Mouse (Mus musculus) forebrain, embryonic 13.5 days (tissue): ENCODE measurements around the gene Golph3l. TPM values are rescaled to one million over a fixed set of nuclear protein-coding genes. Genes with fewer than 3 reads are reported as not detected.
"Not testable (repeated sequence)": the region's sequence is repeated elsewhere in the genome, so short reads cannot be mapped to it uniquely, and the experiment has no call there.

ENCODE experiments used
- ATAC-seq: fragments of 200-750 bp; cut with Nextera tagmentation; 2 replicates; pipeline ENCODE4 v1.8.0; 2017
- H3K27ac ChIP-seq: fragments of 300-500 bp; sonication (generic); 2 replicates; pipeline ENCODE4 v1.5.1; 2015; ENCODE audit warnings: inconsistent platforms, mild to moderate bottlenecking, moderate library complexity
- H3K27me3 ChIP-seq: fragments of 300-500 bp; sonication (generic); 2 replicates; pipeline ENCODE4 v1.6.1; 2015; ENCODE audit warnings: mild to moderate bottlenecking, inconsistent platforms
- H3K36me3 ChIP-seq: fragments of 300-500 bp; sonication (generic); 2 replicates; pipeline ENCODE4 v1.6.1; 2015; ENCODE audit warnings: mild to moderate bottlenecking, inconsistent platforms; ENCODE audit not compliant: poor library complexity, severe bottlenecking
- H3K4me1 ChIP-seq: fragments of 300-500 bp; sonication (generic); 2 replicates; pipeline ENCODE4 v1.6.1; 2015; ENCODE audit warnings: inconsistent platforms
- H3K4me2 ChIP-seq: fragments of 300-500 bp; sonication (generic); 2 replicates; pipeline ENCODE4 v1.6.1; 2015; ENCODE audit warnings: inconsistent platforms, mild to moderate bottlenecking, moderate library complexity
- H3K4me3 ChIP-seq: fragments of 300-500 bp; sonication (generic); 2 replicates; pipeline ENCODE4 v1.5.1; 2015; ENCODE audit warnings: mild to moderate bottlenecking, inconsistent platforms
- H3K9ac ChIP-seq: fragments of 300-500 bp; sonication (generic); 2 replicates; pipeline ENCODE4 v1.6.1; 2015; ENCODE audit warnings: mild to moderate bottlenecking, inconsistent platforms
- H3K9me3 ChIP-seq: fragments of 300-500 bp; sonication (generic); replicated peaks from 2 replicates; pipeline ENCODE4 v1.6.1; 2016; ENCODE audit warnings: inconsistent platforms
- WGBS: fragments of 180-500 bp; shearing (Covaris S2); methylation state at CpG from one replicate; pipeline ENCODE4 v1.1.7; 2015; 5-methylcytosine and 5-hydroxymethylcytosine counted together
- polyA plus RNA-seq: library from polyadenylated mRNA; unstranded; fragments of >200 nt; fragmentation: Nextera tagmentation; extraction: Ambion mirVana; gene quantifications from 2 replicates; pipeline ENCODE4 v1.2.1, GENCODE M21; 2015

Gene Golph3l
- polyA plus RNA-seq: 35.6 and 36.6 TPM in 2 replicates

- peak within 1 kb of the TSS; percentile 68 for H3K4me2 ChIP-seq
- peak within 1 kb of the TSS; percentile 81 for H3K4me3 ChIP-seq
- H3K27me3 ChIP-seq: no peaks in the 10 kb centered on the region
- under 1% methylated on average over 12 of the region's 12 CpGs for WGBS
- peak within 1 kb of the TSS; percentile 62; the same call in 1 of the 2 replicates for H3K27ac ChIP-seq
- peak; percentile 100 for ATAC-seq
- peaks cover 20% of the 10 kb centered on the region for H3K36me3 ChIP-seq
- peaks cover 12% of the 10 kb centered on the region for H3K4me1 ChIP-seq
- H3K9ac ChIP-seq: peak within 1 kb of the TSS; percentile 74
- H3K9me3 ChIP-seq: no peaks in the 10 kb centered on the region
Measured at GRCm38 (mm10) chr3:95588604-95589086, at the start of gene Golph3l. TSS of gene Golph3l (plus strand) at chr3:95588934.

- H3K9me3 ChIP-seq: no peaks in the 10 kb centered on the region
- no peaks in the 10 kb centered on the region for H3K4me1 ChIP-seq
- no peak overlapping the region for H3K27ac ChIP-seq
- ATAC-seq: no peak
- H3K27me3 ChIP-seq: no peaks in the 10 kb centered on the region
- H3K36me3 ChIP-seq: no peaks in the 10 kb centered on the region
- H3K9ac ChIP-seq: no peak overlapping the region
- no peak overlapping the region for H3K4me2 ChIP-seq
- WGBS: 93% methylated on average over 10 of the region's 10 CpGs
- no peak overlapping the region for H3K4me3 ChIP-seq
Measured at GRCm38 (mm10) chr3:95538936-95539335, 49.8 kb upstream of the Golph3l start.

GRCm38 (mm10) chr3:95539837-95540236 is 48.9 kb upstream of the Golph3l start:
- Histone ChIP-seq H3K4me3 (no peak overlapping the region), H3K4me1 (no peaks in the 10 kb centered on the region), H3K4me2 (no peak overlapping the region), H3K36me3 (no peaks in the 10 kb centered on the region), H3K27ac (no peak overlapping the region), H3K27me3 (no peaks in the 10 kb centered on the region), H3K9ac (no peak overlapping the region), H3K9me3 (no peaks in the 10 kb centered on the region)
- no peak for ATAC-seq
- WGBS: 94% methylated on average over 4 of the region's 4 CpGs

- not testable (repeated sequence) for H3K27me3 ChIP-seq, H3K4me3 ChIP-seq, H3K4me1 ChIP-seq, H3K4me2 ChIP-seq, H3K27ac ChIP-seq, H3K9ac ChIP-seq, H3K36me3 ChIP-seq, ATAC-seq, H3K9me3 ChIP-seq
- 96% methylated on average over 2 of the region's 2 CpGs for WGBS
Measured at GRCm38 (mm10) chr3:95541186-95541585, 47.5 kb upstream of the Golph3l start.

GRCm38 (mm10) chr3:95542171-95542570 is 46.6 kb upstream of the Golph3l start:
- Histone ChIP-seq H3K27ac (no peak overlapping the region), H3K9ac (no peak overlapping the region), H3K4me3 (no peak overlapping the region), H3K4me1 (no peaks in the 10 kb centered on the region), H3K9me3 (no peaks in the 10 kb centered on the region), H3K27me3 (no peaks in the 10 kb centered on the region), H3K36me3 (no peaks in the 10 kb centered on the region), H3K4me2 (no peak overlapping the region)
- ATAC-seq: no peak

GRCm38 (mm10) chr3:95542981-95543380 is 45.8 kb upstream of the Golph3l start:
- Histone ChIP-seq H3K9me3 (no peaks in the 10 kb centered on the region), H3K4me1 (no peaks in the 10 kb centered on the region), H3K27me3 (no peaks in the 10 kb centered on the region), H3K4me2 (no peak overlapping the region), H3K9ac (no peak overlapping the region), H3K27ac (no peak overlapping the region), H3K36me3 (no peaks in the 10 kb centered on the region), H3K4me3 (no peak overlapping the region)
- no peak for ATAC-seq
- 81% methylated on average over 7 of the region's 7 CpGs for WGBS

- Histone ChIP-seq H3K9ac (no peak overlapping the region), H3K9me3 (no peaks in the 10 kb centered on the region), H3K4me2 (no peak overlapping the region), H3K4me1 (no peaks in the 10 kb centered on the region), H3K27me3 (no peaks in the 10 kb centered on the region), H3K4me3 (no peak overlapping the region), H3K27ac (no peak overlapping the region), H3K36me3 (no peaks in the 10 kb centered on the region)
- 66% methylated on average over 1 of the region's 1 CpGs for WGBS
- ATAC-seq: no peak
Measured at GRCm38 (mm10) chr3:95550176-95550575, 38.6 kb upstream of the Golph3l start.

- WGBS: 68% methylated on average over 3 of the region's 3 CpGs
- no peaks in the 10 kb centered on the region for H3K4me1 ChIP-seq
- ATAC-seq: no peak
- no peaks in the 10 kb centered on the region for H3K9me3 ChIP-seq
- no peaks in the 10 kb centered on the region for H3K36me3 ChIP-seq
- no peak overlapping the region for H3K9ac ChIP-seq
- no peak overlapping the region for H3K4me2 ChIP-seq
- H3K27ac ChIP-seq: no peak overlapping the region
- no peaks in the 10 kb centered on the region for H3K27me3 ChIP-seq
- H3K4me3 ChIP-seq: no peak overlapping the region
Measured at GRCm38 (mm10) chr3:95553986-95554385, 34.7 kb upstream of the Golph3l start.

GRCm38 (mm10) chr3:95559437-95559836 is 29.3 kb upstream of the Golph3l start, which contains the start of gene Hormad1:
TSS of gene Hormad1 (plus strand) at chr3:95559677.
- H3K36me3 ChIP-seq: no peaks in the 10 kb centered on the region
- no peaks in the 10 kb centered on the region for H3K4me1 ChIP-seq
- WGBS: 93% methylated on average over 27 of the region's 27 CpGs
- no peaks in the 10 kb centered on the region for H3K27me3 ChIP-seq
- no peak within 1 kb of the TSS for H3K27ac ChIP-seq
- H3K4me3 ChIP-seq: no peak within 1 kb of the TSS
- no peak for ATAC-seq
- H3K4me2 ChIP-seq: no peak within 1 kb of the TSS
- H3K9me3 ChIP-seq: no peaks in the 10 kb centered on the region
- no peak within 1 kb of the TSS for H3K9ac ChIP-seq

GRCm38 (mm10) chr3:95560738-95561137 is 28.0 kb upstream of the Golph3l start:
- WGBS: 90% methylated on average over 3 of the region's 3 CpGs
- no peaks in the 10 kb centered on the region for H3K27me3 ChIP-seq
- no peak overlapping the region for H3K4me3 ChIP-seq
- H3K4me2 ChIP-seq: no peak overlapping the region
- H3K4me1 ChIP-seq: no peaks in the 10 kb centered on the region
- H3K27ac ChIP-seq: no peak overlapping the region
- H3K9ac ChIP-seq: no peak overlapping the region
- no peak for ATAC-seq
- H3K36me3 ChIP-seq: no peaks in the 10 kb centered on the region
- H3K9me3 ChIP-seq: no peaks in the 10 kb centered on the region

GRCm38 (mm10) chr3:95561826-95562225 is 26.9 kb upstream of the Golph3l start:
- 74% methylated on average over 2 of the region's 2 CpGs for WGBS

GRCm38 (mm10) chr3:95569585-95569984 is 19.1 kb upstream of the Golph3l start:
- Histone ChIP-seq H3K4me2 (no peak overlapping the region), H3K9me3 (no peaks in the 10 kb centered on the region), H3K9ac (no peak overlapping the region), H3K27me3 (no peaks in the 10 kb centered on the region), H3K4me1 (no peaks in the 10 kb centered on the region), H3K4me3 (no peak overlapping the region), H3K36me3 (no peaks in the 10 kb centered on the region), H3K27ac (no peak overlapping the region)
- 89% methylated on average over 3 of the region's 3 CpGs for WGBS
- ATAC-seq: no peak

More at GRCm38 (mm10) chr3:95561826-95562225, 26.9 kb upstream of the Golph3l start:
- Histone ChIP-seq H3K4me3 (no peak overlapping the region), H3K9ac (no peak overlapping the region), H3K27ac (no peak overlapping the region), H3K4me1 (no peaks in the 10 kb centered on the region), H3K9me3 (no peaks in the 10 kb centered on the region), H3K36me3 (no peaks in the 10 kb centered on the region), H3K4me2 (no peak overlapping the region), H3K27me3 (no peaks in the 10 kb centered on the region)
- ATAC-seq: no peak
